Mouse (Mus musculus): Measurements from ENCODE around the gene Slc16a5.

DNA sequence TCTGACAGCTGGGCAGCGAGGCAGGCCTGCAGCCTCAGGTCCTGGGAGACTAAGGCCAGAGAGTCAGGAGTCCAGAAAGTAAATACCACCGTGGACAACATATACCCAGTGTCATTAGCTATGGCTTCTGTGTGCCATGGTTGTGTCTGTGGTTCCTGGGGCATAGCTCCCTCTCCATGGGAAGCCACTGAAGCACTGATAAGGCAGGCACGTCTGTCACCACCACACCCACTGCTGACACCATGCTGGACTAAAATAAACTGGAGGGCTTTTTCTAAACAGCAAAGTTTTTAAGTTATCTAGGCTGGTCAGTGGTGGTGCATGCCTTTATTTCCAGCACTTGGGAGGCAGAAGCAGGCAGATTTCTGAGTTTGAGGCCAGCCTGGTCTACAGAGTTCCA is 44.3 kb downstream of the Slc16a5 start:
- TF ChIP-seq CTCF (IDR thresholded peaks at IDR 0.05) (no peak), EP300 (IDR thresholded peaks at IDR 0.05) (no peak)
